Mouse (Mus musculus): Measurements from ENCODE around the gene Bms1. TPM values are rescaled to one million over a fixed set of nuclear protein-coding genes. Genes with fewer than 3 reads are reported as not detected.

The Bms1 gene
- polyA plus RNA-seq, 1 experiment: 6.2 TPM

GRCm38 (mm10) chr6:118373294-118373693 is 46.0 kb downstream of the Bms1 start:
- TF ChIP-seq CTCF (IDR thresholded peaks at IDR 0.05; ENCODE audit: insufficient read depth, low read length): peak; percentile 60
- TF ChIP-seq POLR2A (IDR thresholded peaks at IDR 0.05; ENCODE audit: borderline replicate concordance, extremely low read depth, low read depth, low read length): no peak
- DNase-seq: peak; percentile 31
- 31% methylated on average over 5 of the region's 5 CpGs for WGBS
- H3K4me3 ChIP-seq (replicated peaks; ENCODE audit: extremely low read depth, low read depth, low read length): no peak overlapping the region
- no peaks in the 10 kb centered on the region for H3K4me1 ChIP-seq (ENCODE audit: control insufficient read depth, insufficient read depth, low read length)

- WGBS: 49% methylated on average over 5 of the region's 5 CpGs
- Histone ChIP-seq H3K4me3 (replicated peaks; ENCODE audit: extremely low read depth, low read depth, low read length) (no peak overlapping the region), H3K4me1 (ENCODE audit: control insufficient read depth, insufficient read depth, low read length) (no peaks in the 10 kb centered on the region)
- DNase-seq: no peak
- TF ChIP-seq CTCF (IDR thresholded peaks at IDR 0.05; ENCODE audit: insufficient read depth, low read length): no peak
- TF ChIP-seq POLR2A (IDR thresholded peaks at IDR 0.05; ENCODE audit: borderline replicate concordance, extremely low read depth, low read depth, low read length): no peak
These were observed 46.5 kb downstream of the Bms1 start for GRCm38 (mm10) chr6:118372794-118373193.

- 76% methylated on average over 7 of the region's 7 CpGs for WGBS
- no peak for DNase-seq
- Histone ChIP-seq H3K4me1 (ENCODE audit: control insufficient read depth, insufficient read depth, low read length) (no peaks in the 10 kb centered on the region), H3K4me3 (replicated peaks; ENCODE audit: extremely low read depth, low read depth, low read length) (no peak overlapping the region)
- TF ChIP-seq POLR2A (IDR thresholded peaks at IDR 0.05; ENCODE audit: borderline replicate concordance, extremely low read depth, low read depth, low read length) (no peak), CTCF (IDR thresholded peaks at IDR 0.05; ENCODE audit: insufficient read depth, low read length) (no peak)
These were observed 51.8 kb downstream of the Bms1 start for GRCm38 (mm10) chr6:118367502-118367901.

GRCm38 (mm10) chr6:118366196-118366595 is 53.1 kb downstream of the Bms1 start:
- TF ChIP-seq CTCF (IDR thresholded peaks at IDR 0.05; ENCODE audit: insufficient read depth, low read length) (no peak), POLR2A (IDR thresholded peaks at IDR 0.05; ENCODE audit: borderline replicate concordance, extremely low read depth, low read depth, low read length) (no peak)
- DNase-seq: no peak
- 48% methylated on average over 3 of the region's 3 CpGs for WGBS
- Histone ChIP-seq H3K4me1 (ENCODE audit: control insufficient read depth, insufficient read depth, low read length) (no peaks in the 10 kb centered on the region), H3K4me3 (replicated peaks; ENCODE audit: extremely low read depth, low read depth, low read length) (no peak overlapping the region)

GRCm38 (mm10) chr6:118365781-118366180 is 53.5 kb downstream of the Bms1 start:
- TF ChIP-seq CTCF (IDR thresholded peaks at IDR 0.05; ENCODE audit: insufficient read depth, low read length): no peak
- no peak for TF ChIP-seq POLR2A (IDR thresholded peaks at IDR 0.05; ENCODE audit: borderline replicate concordance, extremely low read depth, low read depth, low read length)
- no peaks in the 10 kb centered on the region for H3K4me1 ChIP-seq (ENCODE audit: control insufficient read depth, insufficient read depth, low read length)
- no peak for DNase-seq
- H3K4me3 ChIP-seq (replicated peaks; ENCODE audit: extremely low read depth, low read depth, low read length): no peak overlapping the region

GRCm38 (mm10) chr6:118350342-118350741 is 68.9 kb downstream of the Bms1 start:
- H3K4me3 ChIP-seq (replicated peaks; ENCODE audit: extremely low read depth, low read depth, low read length): no peak overlapping the region
- WGBS: 45% methylated on average over 12 of the region's 12 CpGs
- no peaks in the 10 kb centered on the region for H3K4me1 ChIP-seq (ENCODE audit: control insufficient read depth, insufficient read depth, low read length)
- TF ChIP-seq CTCF (IDR thresholded peaks at IDR 0.05; ENCODE audit: insufficient read depth, low read length) (no peak), POLR2A (IDR thresholded peaks at IDR 0.05; ENCODE audit: borderline replicate concordance, extremely low read depth, low read depth, low read length) (no peak)
- no peak for DNase-seq

GRCm38 (mm10) chr6:118348186-118348585 is 71.1 kb downstream of the Bms1 start:
- Histone ChIP-seq H3K4me1 (ENCODE audit: control insufficient read depth, insufficient read depth, low read length) (no peaks in the 10 kb centered on the region), H3K4me3 (replicated peaks; ENCODE audit: extremely low read depth, low read depth, low read length) (no peak overlapping the region)
- TF ChIP-seq CTCF (IDR thresholded peaks at IDR 0.05; ENCODE audit: insufficient read depth, low read length): no peak
- TF ChIP-seq POLR2A (IDR thresholded peaks at IDR 0.05; ENCODE audit: borderline replicate concordance, extremely low read depth, low read depth, low read length): no peak
- 40% methylated on average over 3 of the region's 3 CpGs for WGBS
- DNase-seq: no peak

GRCm38 (mm10) chr6:118347291-118347690 is 72.0 kb downstream of the Bms1 start:
- TF ChIP-seq POLR2A (IDR thresholded peaks at IDR 0.05; ENCODE audit: borderline replicate concordance, extremely low read depth, low read depth, low read length) (no peak), CTCF (IDR thresholded peaks at IDR 0.05; ENCODE audit: insufficient read depth, low read length) (no peak)
- Histone ChIP-seq H3K4me3 (replicated peaks; ENCODE audit: extremely low read depth, low read depth, low read length) (no peak overlapping the region), H3K4me1 (ENCODE audit: control insufficient read depth, insufficient read depth, low read length) (no peaks in the 10 kb centered on the region)
- WGBS: 81% methylated on average over 8 of the region's 8 CpGs
- DNase-seq: no peak

GRCm38 (mm10) chr6:118341861-118342485 is 77.3 kb downstream of the Bms1 start:
- Histone ChIP-seq H3K4me3 (replicated peaks; ENCODE audit: extremely low read depth, low read depth, low read length) (no peak overlapping the region), H3K4me1 (ENCODE audit: control insufficient read depth, insufficient read depth, low read length) (no peaks in the 10 kb centered on the region)
- WGBS: 86% methylated on average over 11 of the region's 11 CpGs
- DNase-seq: no peak
- TF ChIP-seq CTCF (IDR thresholded peaks at IDR 0.05; ENCODE audit: insufficient read depth, low read length) (no peak), POLR2A (IDR thresholded peaks at IDR 0.05; ENCODE audit: borderline replicate concordance, extremely low read depth, low read depth, low read length) (no peak)

GRCm38 (mm10) chr6:118337660-118338059 is 81.6 kb downstream of the Bms1 start:
- no peak for DNase-seq
- WGBS: 90% methylated on average over 5 of the region's 5 CpGs
- H3K4me1 ChIP-seq (ENCODE audit: control insufficient read depth, insufficient read depth, low read length): no peaks in the 10 kb centered on the region

More at GRCm38 (mm10) chr6:118337660-118338059, 81.6 kb downstream of the Bms1 start:
- no peak overlapping the region for H3K4me3 ChIP-seq (replicated peaks; ENCODE audit: extremely low read depth, low read depth, low read length)
- TF ChIP-seq CTCF (IDR thresholded peaks at IDR 0.05; ENCODE audit: insufficient read depth, low read length): no peak

Measured in lung, adult 2 months (tissue).